Mouse (Mus musculus): ENCODE measurements at regions not wholly inside any gene's neighbourhood (a gene's known extent, or its start where the extent isn't known, plus 50 kb on each side); places are given as distances from the start of the nearest gene placed in this dataset.

DNA sequence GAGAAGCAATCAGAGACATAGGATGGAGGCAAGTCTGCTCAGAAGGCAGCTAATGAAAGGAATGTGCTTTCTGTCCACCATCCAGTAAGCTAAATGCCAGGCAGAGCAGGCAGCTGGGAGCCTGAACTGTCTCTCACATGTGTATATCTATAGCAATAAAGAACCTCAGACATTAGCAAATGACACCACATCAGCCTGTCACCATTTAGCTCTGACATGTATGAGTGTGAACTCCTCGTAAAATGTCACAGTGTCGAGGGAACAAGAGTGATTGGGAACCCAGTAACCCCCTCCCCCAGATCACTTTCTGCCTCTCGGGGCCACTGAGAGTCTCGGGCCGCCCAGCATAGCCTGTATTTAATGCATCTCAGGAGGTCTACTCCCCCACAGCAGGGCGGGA, 274.2 kb upstream of the Zfp637 start:
- Histone ChIP-seq H3K4me3 (ENCODE audit: control insufficient read depth in 1 of 2, insufficient read depth in 1 of 2, low read depth in 2 of 2, low read length in 2 of 2) (no peak overlapping the region), H3K9me3 (replicated peaks; ENCODE audit: insufficient read depth, low read length) (no peaks in the 10 kb centered on the region), H3K79me2 (ENCODE audit: control insufficient read depth, insufficient read depth, low read length, poor library complexity) (no peaks in the 10 kb centered on the region), H3K4me1 (ENCODE audit: control insufficient read depth in 1 of 2, insufficient read depth in 2 of 2, low read length in 2 of 2) (no peaks in the 10 kb centered on the region), H3K9ac (ENCODE audit: control insufficient read depth, low read depth, low read length, poor library complexity, severe bottlenecking) (no peak overlapping the region), H3K27ac (ENCODE audit: control insufficient read depth, low read depth, low read length) (no peak overlapping the region), H3K27me3 (ENCODE audit: control insufficient read depth in 1 of 2, insufficient read depth in 2 of 2, low read length in 2 of 2) (no peaks in the 10 kb centered on the region), H3K36me3 (ENCODE audit: control insufficient read depth in 1 of 2, insufficient read depth in 2 of 2, low read length in 2 of 2) (no peaks in the 10 kb centered on the region)
- TF ChIP-seq MYB (IDR thresholded peaks at IDR 0.05; ENCODE audit: low read depth, low read length) (no peak), JUND (IDR thresholded peaks at IDR 0.05; ENCODE audit: low read depth, low read length) (no peak), USF1 (IDR thresholded peaks at IDR 0.05; ENCODE audit: low read depth, low read length) (no peak), ZNF384 (IDR thresholded peaks at IDR 0.05; ENCODE audit: low read depth, low read length) (no peak), SMC3 (IDR thresholded peaks at IDR 0.05; ENCODE audit: low read depth, low read length) (no peak), POLR2AphosphoS2 (IDR thresholded peaks at IDR 0.05; ENCODE audit: low read length) (no peak), POLR2AphosphoS5 (IDR thresholded peaks at IDR 0.05; ENCODE audit: borderline replicate concordance, low read depth, low read length) (no peak), CHD1 (IDR thresholded peaks at IDR 0.05; ENCODE audit: low read depth, low read length) (no peak), SIN3A (IDR thresholded peaks at IDR 0.05; ENCODE audit: low read length) (no peak), GATA1 (IDR thresholded peaks at IDR 0.05; ENCODE audit: low read depth, low read length) (no peak), TAL1 (IDR thresholded peaks at IDR 0.05; ENCODE audit: low read length) (no peak), BHLHE40 (IDR thresholded peaks at IDR 0.05; ENCODE audit: borderline replicate concordance, low read depth, low read length) (no peak), TBP (IDR thresholded peaks at IDR 0.05; ENCODE audit: low read depth, low read length) (no peak), TCF12 (IDR thresholded peaks at IDR 0.05; ENCODE audit: low read depth, low read length) (no peak), ZMIZ1 (IDR thresholded peaks at IDR 0.05; ENCODE audit: low read depth, low read length) (no peak)
- no peak for DNase-seq (ENCODE audit: low read depth, low spot score)

DNA sequence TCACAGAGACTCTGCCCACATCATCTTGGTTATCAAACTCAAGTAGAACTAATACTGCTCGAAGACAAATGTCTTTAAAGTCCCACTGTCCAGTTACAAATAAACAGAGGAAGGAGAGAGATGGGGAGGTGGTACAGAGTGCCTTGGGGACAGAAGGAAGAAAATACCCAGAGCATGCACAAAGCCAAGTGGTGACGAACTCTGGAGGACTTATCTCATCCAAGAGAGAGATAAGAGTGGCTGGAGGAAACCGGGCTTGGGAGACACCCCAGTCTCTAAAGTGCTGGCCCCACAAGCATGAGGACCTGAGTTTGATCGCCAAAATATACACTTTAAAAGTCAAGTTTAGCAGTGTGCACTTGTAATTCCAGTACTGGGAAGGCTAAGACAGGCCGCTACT, 273.3 kb upstream of the Zfp637 start:
- TF ChIP-seq ZNF384 (IDR thresholded peaks at IDR 0.05; ENCODE audit: low read depth, low read length), result no peak
- TF ChIP-seq POLR2AphosphoS5 (IDR thresholded peaks at IDR 0.05; ENCODE audit: borderline replicate concordance, low read depth, low read length), result no peak
- no peak for TF ChIP-seq POLR2AphosphoS2 (IDR thresholded peaks at IDR 0.05; ENCODE audit: low read length)
- no peak for TF ChIP-seq GATA1 (IDR thresholded peaks at IDR 0.05; ENCODE audit: low read depth, low read length)
- no peaks in the 10 kb centered on the region for H3K36me3 ChIP-seq (ENCODE audit: control insufficient read depth in 1 of 2, insufficient read depth in 2 of 2, low read length in 2 of 2)
- no peak overlapping the region for H3K9ac ChIP-seq (ENCODE audit: control insufficient read depth, low read depth, low read length, poor library complexity, severe bottlenecking)
- H3K27ac ChIP-seq (ENCODE audit: control insufficient read depth, low read depth, low read length), result no peak overlapping the region
- no peaks in the 10 kb centered on the region for H3K4me1 ChIP-seq (ENCODE audit: control insufficient read depth in 1 of 2, insufficient read depth in 2 of 2, low read length in 2 of 2)
- no peaks in the 10 kb centered on the region for H3K27me3 ChIP-seq (ENCODE audit: control insufficient read depth in 1 of 2, insufficient read depth in 2 of 2, low read length in 2 of 2)
- H3K79me2 ChIP-seq (ENCODE audit: control insufficient read depth, insufficient read depth, low read length, poor library complexity), result no peaks in the 10 kb centered on the region
- H3K9me3 ChIP-seq (replicated peaks; ENCODE audit: insufficient read depth, low read length), result no peaks in the 10 kb centered on the region
- no peak for DNase-seq (ENCODE audit: low read depth, low spot score)
- H3K4me3 ChIP-seq (ENCODE audit: control insufficient read depth in 1 of 2, insufficient read depth in 1 of 2, low read depth in 2 of 2, low read length in 2 of 2), result no peak overlapping the region
